Mouse (Mus musculus) kidney, adult 2 months (tissue): ENCODE measurements at regions not wholly inside any gene's neighbourhood (a gene's known extent, or its start where the extent isn't known, plus 50 kb on each side); places are given as distances from the start of the nearest gene placed in this dataset.

ENCODE experiments used
- DNase-seq: peaks from one replicate; pipeline ENCODE4 v3.0.0; 2021
- H3K27ac ChIP-seq: fragments of 200-500 bp; 2 replicates; pipeline ENCODE4 v1.5.1; 2012; ENCODE audit warnings: low read depth, low read length, control low read depth, inconsistent platforms; ENCODE audit not compliant: insufficient read depth
- H3K27me3 ChIP-seq: fragments of 200-500 bp; replicated peaks from 2 replicates; pipeline ENCODE4 v1.6.1; 2012; ENCODE audit warnings: mild to moderate bottlenecking, moderate library complexity, low read length, inconsistent platforms; ENCODE audit not compliant: control insufficient read depth, insufficient read depth
- H3K36me3 ChIP-seq: fragments of 200-500 bp; 2 replicates; pipeline ENCODE4 v1.6.1; 2012; ENCODE audit warnings: mild to moderate bottlenecking, moderate library complexity, low read length, inconsistent platforms; ENCODE audit not compliant: control insufficient read depth, insufficient read depth
- H3K4me1 ChIP-seq: fragments of 200-500 bp; 2 replicates; pipeline ENCODE4 v1.6.1; 2011; ENCODE audit warnings: low read length; ENCODE audit not compliant: control insufficient read depth, insufficient read depth
- H3K4me3 ChIP-seq: fragments of 200-500 bp; 2 replicates; pipeline ENCODE4 v1.5.1; 2011; ENCODE audit warnings: mild to moderate bottlenecking, low read depth, low read length, control low read depth; ENCODE audit not compliant: insufficient read depth
- CTCF ChIP-seq: fragments of 200-500 bp; conservative IDR thresholded peaks from 2 replicates; pipeline ENCODE4 v1.5.1; 2011; ENCODE audit warnings: low read depth, mild to moderate bottlenecking, control low read depth, low read length, moderate library complexity, mixed read lengths; ENCODE audit not compliant: insufficient read depth, insufficient read length
- POLR2A ChIP-seq: fragments of 200-500 bp; IDR thresholded peaks from one replicate; pipeline ENCODE4 v1.6.1; 2011; ENCODE audit warnings: low read depth, low read length, control low read depth
- WGBS: fragments of 180-500 bp; shearing (Covaris S2); methylation state at CpG from one replicate; pipeline ENCODE4 v1.1.7; 2018; 5-methylcytosine and 5-hydroxymethylcytosine counted together

DNA sequence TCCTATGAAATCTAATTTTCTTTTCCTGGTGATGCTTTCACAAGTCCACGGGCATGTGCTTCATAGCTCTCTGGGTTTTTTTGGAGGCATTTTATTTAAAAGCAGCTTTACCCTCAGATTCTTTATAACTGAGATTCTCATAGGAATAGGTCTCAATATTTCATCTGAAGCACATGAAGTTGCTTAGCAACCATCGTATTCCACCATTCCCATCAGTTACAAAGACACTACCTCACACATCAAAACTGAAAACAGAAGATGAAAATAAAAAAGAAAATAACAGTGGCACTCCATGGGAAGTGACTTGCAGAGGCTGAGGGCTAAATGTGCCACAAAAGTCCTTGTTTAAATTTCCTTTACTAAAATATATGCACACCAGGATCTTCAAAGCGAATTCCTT, 384.0 kb upstream of the 1700015G11Rik start:
- 83% methylated on average over 3 of the region's 3 CpGs for WGBS
- H3K27ac ChIP-seq = no peak overlapping the region
- no peak for TF ChIP-seq CTCF
- TF ChIP-seq POLR2A = no peak
- no peak for DNase-seq
- H3K36me3 ChIP-seq = no peaks in the 10 kb centered on the region
- no peaks in the 10 kb centered on the region for H3K27me3 ChIP-seq
- H3K4me1 ChIP-seq = no peaks in the 10 kb centered on the region
- H3K4me3 ChIP-seq = no peak overlapping the region

DNA sequence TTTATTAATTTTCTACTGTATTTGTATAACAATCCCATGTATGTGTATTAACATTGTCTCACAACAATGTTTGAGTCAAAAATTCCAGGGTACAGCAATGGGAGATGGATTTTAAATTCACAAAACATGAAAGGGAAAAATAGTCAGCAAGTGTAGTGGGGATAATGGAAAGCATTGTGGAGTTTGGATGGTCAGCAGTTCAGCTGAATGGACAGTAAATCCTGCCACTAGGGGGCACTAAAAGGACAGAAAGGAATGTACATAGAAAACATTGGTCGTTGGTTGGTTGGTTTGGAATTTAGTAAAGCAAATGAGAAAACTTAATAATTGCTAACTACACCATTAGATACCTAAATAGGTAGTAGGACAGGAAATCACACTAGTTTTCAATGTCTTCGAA, 376.3 kb upstream of the 1700015G11Rik start:
- peak; percentile 46 for DNase-seq
- Histone ChIP-seq H3K27me3 (no peaks in the 10 kb centered on the region), H3K4me1 (no peaks in the 10 kb centered on the region), H3K27ac (no peak overlapping the region), H3K36me3 (no peaks in the 10 kb centered on the region), H3K4me3 (no peak overlapping the region)
- 14% methylated on average over 2 of the region's 2 CpGs for whole genome bisulfite sequencing
- no peak for TF ChIP-seq CTCF
- TF ChIP-seq POLR2A = no peak
